Mouse (Mus musculus): ENCODE measurements around the gene Prune2.

DNA sequence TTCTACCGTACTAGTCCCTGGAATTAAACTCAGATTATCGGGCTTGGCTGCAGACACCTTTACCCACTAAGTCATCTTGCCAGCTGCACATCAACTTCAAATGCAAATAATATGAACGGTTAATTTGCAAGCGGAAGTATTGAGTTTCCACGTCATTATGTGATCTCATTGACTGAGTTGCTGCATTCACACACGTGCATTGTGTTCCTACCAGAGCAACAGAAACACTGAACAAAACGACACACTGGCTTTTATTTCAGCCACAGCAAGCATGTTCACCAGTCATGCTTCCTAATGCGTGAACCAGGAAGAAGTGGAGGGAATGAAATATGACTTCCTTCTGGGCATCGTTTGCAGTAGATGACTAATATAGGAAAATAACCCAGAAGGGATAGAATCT lies 293.8 kb downstream of the Prune2 start:
- no peak for TF ChIP-seq CTCF (IDR thresholded peaks at IDR 0.05; ENCODE audit: insufficient read depth, low read length)
- no peak for TF ChIP-seq POLR2A (IDR thresholded peaks at IDR 0.05; ENCODE audit: borderline replicate concordance, extremely low read depth, low read depth, low read length)
